Mouse (Mus musculus): ENCODE results near the gene Fgf8. TPM values are rescaled to one million over a fixed set of nuclear protein-coding genes. Genes with fewer than 3 reads are reported as not detected.

The Fgf8 gene
- polyA plus RNA-seq, 1 experiment from 2014 or later, result 0.16 TPM

Other genes starting within 250 kb of the Fgf8 start
- 14.5 and 14.7 TPM in 2 replicates for gene Poll, start 182.4 kb downstream of the Fgf8 start, polyA plus RNA-seq (2015; fragmentation: Nextera tagmentation; extraction: Ambion mirVana)
- gene Gm17018, start 182.3 kb downstream of the Fgf8 start, polyA plus RNA-seq (2015; fragmentation: Nextera tagmentation; extraction: Ambion mirVana), result 30.4 and 34.6 TPM in 2 replicates
- 2.5 and 2.8 TPM in 2 replicates for gene Fbxw4, start 82.6 kb downstream of the Fgf8 start, polyA plus RNA-seq (2015; fragmentation: Nextera tagmentation; extraction: Ambion mirVana)
- 13.1 and 13.5 TPM in 2 replicates for gene Npm3, start 6.7 kb upstream of the Fgf8 start, polyA plus RNA-seq (2015; fragmentation: Nextera tagmentation; extraction: Ambion mirVana)
- 24.5 and 25.0 TPM in 2 replicates for gene Mgea5, start 40.9 kb upstream of the Fgf8 start, polyA plus RNA-seq (2015; fragmentation: Nextera tagmentation; extraction: Ambion mirVana)
- gene Kcnip2, start 73.1 kb upstream of the Fgf8 start, polyA plus RNA-seq (2015; fragmentation: Nextera tagmentation; extraction: Ambion mirVana), result 1.8 and 2.0 TPM in 2 replicates

Data from intestine, embryonic 16.5 days (tissue).